Mouse (Mus musculus) forebrain, embryonic 12.5 days (tissue): ENCODE measurements at regions not wholly inside any gene's neighbourhood (a gene's known extent, or its start where the extent isn't known, plus 50 kb on each side); places are given as distances from the start of the nearest gene placed in this dataset.
A peak's percentile ranks its signal among the peaks of the same experiment; 100 is the strongest.

Experiments used
- ATAC-seq: fragments of 200-750 bp; cut with Nextera tagmentation; 2 replicates; pipeline ENCODE4 v1.8.0; 2017; ENCODE audit warnings: moderate TSS enrichment; ENCODE audit not compliant: low FRiP score
- H3K27ac ChIP-seq: fragments of 300-500 bp; sonication (generic); 2 replicates; pipeline ENCODE4 v1.5.1; 2016; ENCODE audit warnings: mild to moderate bottlenecking
- H3K27me3 ChIP-seq: fragments of 300-500 bp; sonication (generic); 2 replicates; pipeline ENCODE4 v1.6.1; 2016; ENCODE audit warnings: mild to moderate bottlenecking
- H3K36me3 ChIP-seq: fragments of 300-500 bp; sonication (generic); replicated peaks from 2 replicates; pipeline ENCODE4 v1.6.1; 2016; ENCODE audit warnings: mild to moderate bottlenecking
- H3K4me1 ChIP-seq: fragments of 300-500 bp; sonication (generic); 2 replicates; pipeline ENCODE4 v1.6.1; 2016
- H3K4me2 ChIP-seq: fragments of 300-500 bp; sonication (generic); 2 replicates; pipeline ENCODE4 v1.6.1; 2016; ENCODE audit warnings: mild to moderate bottlenecking, moderate library complexity
- H3K4me3 ChIP-seq: fragments of 300-500 bp; sonication (generic); replicated peaks from 2 replicates; pipeline ENCODE4 v1.5.1; 2016; ENCODE audit warnings: mild to moderate bottlenecking
- H3K9ac ChIP-seq: fragments of 300-500 bp; sonication (generic); 2 replicates; pipeline ENCODE4 v1.6.1; 2016; ENCODE audit warnings: mild to moderate bottlenecking
- H3K9me3 ChIP-seq: fragments of 300-500 bp; sonication (generic); 2 replicates; pipeline ENCODE4 v1.6.1; 2016
- WGBS: fragments of 180-500 bp; shearing (Covaris S2); methylation state at CpG from one replicate; pipeline ENCODE4 v1.1.7; 2016; 5-methylcytosine and 5-hydroxymethylcytosine counted together

- WGBS: 87% methylated on average over 2 of the region's 2 CpGs
- no peaks in the 10 kb centered on the region for H3K4me1 ChIP-seq
- ATAC-seq: no peak
- no peaks in the 10 kb centered on the region for H3K27me3 ChIP-seq
- H3K4me3 ChIP-seq: no peak overlapping the region
- no peaks in the 10 kb centered on the region for H3K36me3 ChIP-seq
- no peak overlapping the region for H3K27ac ChIP-seq
- H3K9ac ChIP-seq: no peak overlapping the region
- H3K4me2 ChIP-seq: no peak overlapping the region
- no peaks in the 10 kb centered on the region for H3K9me3 ChIP-seq
Measured at GRCm38 (mm10) chr3:136491683-136492082, 165.8 kb upstream of the Bank1 start.

- ATAC-seq: no peak
- no peak overlapping the region for H3K9ac ChIP-seq
- no peak overlapping the region for H3K4me2 ChIP-seq
- H3K27me3 ChIP-seq: no peaks in the 10 kb centered on the region
- H3K27ac ChIP-seq: no peak overlapping the region
- no peaks in the 10 kb centered on the region for H3K9me3 ChIP-seq
- H3K4me3 ChIP-seq: no peak overlapping the region
- no peaks in the 10 kb centered on the region for H3K4me1 ChIP-seq
- 94% methylated on average over 3 of the region's 3 CpGs for WGBS
- no peaks in the 10 kb centered on the region for H3K36me3 ChIP-seq
Measured at GRCm38 (mm10) chr3:136471693-136472092, 145.8 kb upstream of the Bank1 start.

DNA sequence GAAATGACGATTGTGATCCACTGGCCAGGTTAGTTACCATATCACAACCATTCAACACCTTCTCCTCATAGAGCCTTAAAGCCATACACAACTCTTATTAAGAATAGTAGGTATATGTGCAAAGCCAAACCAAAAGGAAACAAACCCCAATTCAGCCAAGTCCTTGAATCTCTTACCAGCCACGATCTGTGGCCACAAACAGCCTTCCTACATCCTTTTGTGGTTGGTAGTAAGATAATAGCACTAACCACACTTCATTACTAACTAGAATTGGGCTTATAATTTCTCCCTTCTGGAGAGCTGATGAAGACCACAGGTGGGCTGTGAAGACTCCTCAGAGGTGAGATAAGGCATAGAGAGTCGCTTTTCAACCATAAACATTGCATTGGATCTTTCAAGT lies 136.9 kb upstream of the Bank1 start:
- no peak overlapping the region for H3K4me2 ChIP-seq
- H3K9me3 ChIP-seq: no peaks in the 10 kb centered on the region
- WGBS: 92% methylated on average over 3 of the region's 3 CpGs
- H3K36me3 ChIP-seq: no peaks in the 10 kb centered on the region
- H3K4me3 ChIP-seq: no peak overlapping the region
- no peak for ATAC-seq
- no peak overlapping the region for H3K27ac ChIP-seq
- H3K27me3 ChIP-seq: no peaks in the 10 kb centered on the region
- H3K4me1 ChIP-seq: no peaks in the 10 kb centered on the region
- no peak overlapping the region for H3K9ac ChIP-seq

- 0 out of 2 replicates have a peak overlapping the region, but pooled peaks have one; percentile 21 for H3K27ac ChIP-seq
- H3K4me2 ChIP-seq: no peak overlapping the region
- WGBS: 71% methylated on average over 10 of the region's 10 CpGs
- no peaks in the 10 kb centered on the region for H3K9me3 ChIP-seq
- ATAC-seq: peak; percentile 69; the same call in 1 of the 2 replicates
- H3K36me3 ChIP-seq: no peaks in the 10 kb centered on the region
- H3K4me1 ChIP-seq: 0 out of 2 replicates have a peak, but pooled peaks cover 5% of the 10 kb centered on the region
- no peak overlapping the region for H3K4me3 ChIP-seq
- H3K27me3 ChIP-seq: no peaks in the 10 kb centered on the region
- H3K9ac ChIP-seq: no peak overlapping the region
Measured at GRCm38 (mm10) chr3:136456471-136457117, 130.7 kb upstream of the Bank1 start.

GRCm38 (mm10) chr3:136455651-136456470 lies 130.0 kb upstream of the Bank1 start:
- H3K4me2 ChIP-seq: no peak overlapping the region
- H3K27ac ChIP-seq: no peak overlapping the region
- no peak overlapping the region for H3K4me3 ChIP-seq
- WGBS: 62% methylated on average over 7 of the region's 7 CpGs
- 0 out of 2 replicates have a peak, but pooled peaks cover 5% of the 10 kb centered on the region for H3K4me1 ChIP-seq
- no peaks in the 10 kb centered on the region for H3K9me3 ChIP-seq
- peak; percentile 71 for ATAC-seq
- H3K27me3 ChIP-seq: no peaks in the 10 kb centered on the region
- H3K36me3 ChIP-seq: no peaks in the 10 kb centered on the region
- H3K9ac ChIP-seq: no peak overlapping the region

DNA sequence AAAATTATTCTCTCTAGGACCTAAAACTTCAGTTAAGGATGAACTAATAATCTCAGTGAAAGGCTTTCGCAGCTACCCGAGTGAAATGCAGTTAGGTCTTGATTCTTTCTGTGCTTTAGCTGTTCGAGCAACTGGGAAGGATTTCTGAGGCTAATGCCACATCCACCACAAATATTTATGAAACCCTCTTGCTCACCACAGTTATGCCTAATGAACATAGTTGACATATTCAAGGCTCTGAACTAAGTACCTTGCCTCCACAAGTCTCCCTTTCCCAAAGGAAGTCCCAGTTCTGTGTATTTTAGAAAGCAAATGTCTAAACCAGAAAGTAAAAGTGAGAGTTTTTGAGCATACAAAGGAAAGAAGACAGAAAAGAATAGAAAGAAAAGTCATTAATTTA lies 129.1 kb upstream of the Bank1 start:
- H3K27me3 ChIP-seq: no peaks in the 10 kb centered on the region
- no peaks in the 10 kb centered on the region for H3K9me3 ChIP-seq
- no peaks in the 10 kb centered on the region for H3K36me3 ChIP-seq
- no peak overlapping the region for H3K9ac ChIP-seq
- no peak overlapping the region for H3K4me2 ChIP-seq
- no peak overlapping the region for H3K27ac ChIP-seq
- 85% methylated on average over 3 of the region's 3 CpGs for WGBS
- 0 out of 2 replicates have a peak, but pooled peaks cover 5% of the 10 kb centered on the region for H3K4me1 ChIP-seq
- H3K4me3 ChIP-seq: no peak overlapping the region
- no peak for ATAC-seq

DNA sequence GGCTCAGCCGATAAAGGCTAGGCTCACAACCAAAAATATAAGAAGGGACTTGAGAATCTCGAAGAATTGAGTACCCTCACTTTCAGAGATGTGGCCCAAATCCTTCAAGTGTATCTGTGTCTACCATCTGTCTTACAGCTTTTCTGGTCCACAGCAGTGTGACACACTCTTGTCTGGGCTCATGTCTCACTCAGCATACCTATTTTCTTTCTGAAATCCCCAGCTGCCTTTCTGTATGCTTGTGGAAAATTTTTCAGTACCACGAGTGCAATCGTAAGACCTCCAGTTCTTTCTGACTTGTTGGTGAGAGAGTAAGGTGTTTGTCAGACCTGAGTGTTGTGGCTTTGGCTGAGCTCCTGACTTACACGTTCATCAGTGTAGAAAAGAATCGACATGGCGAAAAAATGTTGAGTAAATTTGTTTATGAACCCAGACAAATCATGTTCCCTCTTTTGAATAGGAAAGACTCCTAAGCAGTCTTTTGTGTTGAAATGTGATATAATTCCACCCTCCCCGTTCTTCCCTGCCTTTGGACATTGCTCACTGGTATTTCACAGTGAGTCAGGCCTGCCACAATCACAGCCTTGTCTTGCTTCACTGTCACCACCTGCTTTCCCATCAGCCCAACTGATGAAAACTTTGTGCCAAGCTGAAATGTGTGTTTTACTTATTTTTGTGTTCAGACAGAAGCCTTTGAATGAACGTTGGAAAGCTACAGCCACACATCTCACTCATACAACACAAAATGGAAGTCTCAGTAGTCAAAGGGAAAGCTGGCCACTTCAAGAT lies 125.3 kb upstream of the Bank1 start:
- no peak overlapping the region for H3K9ac ChIP-seq
- no peak overlapping the region for H3K27ac ChIP-seq
- ATAC-seq: no peak
- H3K36me3 ChIP-seq: no peaks in the 10 kb centered on the region
- no peak overlapping the region for H3K4me3 ChIP-seq
- H3K9me3 ChIP-seq: no peaks in the 10 kb centered on the region
- no peak overlapping the region for H3K4me2 ChIP-seq
- no peaks in the 10 kb centered on the region for H3K27me3 ChIP-seq
- 0 out of 2 replicates have a peak, but pooled peaks cover 5% of the 10 kb centered on the region for H3K4me1 ChIP-seq
- WGBS: 76% methylated on average over 9 of the region's 9 CpGs

DNA sequence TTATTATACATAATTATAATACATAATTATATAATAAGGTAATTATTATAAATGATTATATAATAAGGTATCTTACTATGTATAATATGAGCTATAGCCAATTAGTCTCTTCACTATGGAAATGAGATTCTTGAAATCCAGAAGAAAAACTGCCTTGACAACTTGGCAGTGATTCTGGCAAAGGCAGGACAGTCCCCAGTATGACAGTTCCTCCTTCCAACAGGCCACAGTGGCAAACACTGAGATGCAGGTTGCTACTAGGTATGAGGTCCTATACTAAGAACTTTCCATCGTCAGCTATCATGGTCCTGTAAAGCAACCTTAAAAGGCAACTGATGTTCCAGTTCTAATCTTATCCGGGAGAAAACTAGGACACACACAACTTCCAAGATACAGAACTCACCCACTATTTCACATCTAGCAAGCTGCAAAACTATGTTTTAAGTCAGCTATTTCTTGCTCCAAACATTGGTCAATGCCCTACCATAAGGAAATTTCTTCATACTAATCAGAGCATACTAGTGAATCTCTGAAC lies 124.6 kb upstream of the Bank1 start:
- WGBS: 94% methylated on average over 2 of the region's 2 CpGs
- H3K4me1 ChIP-seq: no peaks in the 10 kb centered on the region
- no peak for ATAC-seq

GRCm38 (mm10) chr3:136449364-136449763 lies 123.5 kb upstream of the Bank1 start:
- no peaks in the 10 kb centered on the region for H3K36me3 ChIP-seq
- WGBS: 71% methylated on average over 4 of the region's 4 CpGs

More for the DNA sequence above, 124.6 kb upstream of the Bank1 start:
- H3K27me3 ChIP-seq: no peaks in the 10 kb centered on the region
- H3K9me3 ChIP-seq: no peaks in the 10 kb centered on the region
- no peak overlapping the region for H3K4me3 ChIP-seq
- H3K4me2 ChIP-seq: no peak overlapping the region
- no peak overlapping the region for H3K9ac ChIP-seq
- H3K36me3 ChIP-seq: no peaks in the 10 kb centered on the region
- H3K27ac ChIP-seq: no peak overlapping the region

GRCm38 (mm10) chr3:136444598-136444997 lies 118.7 kb upstream of the Bank1 start:
- H3K4me3 ChIP-seq: no peak overlapping the region
- no peaks in the 10 kb centered on the region for H3K36me3 ChIP-seq
- WGBS: 73% methylated on average over 2 of the region's 2 CpGs
- H3K4me2 ChIP-seq: no peak overlapping the region
- no peaks in the 10 kb centered on the region for H3K4me1 ChIP-seq
- H3K27ac ChIP-seq: no peak overlapping the region
- no peaks in the 10 kb centered on the region for H3K27me3 ChIP-seq
- H3K9ac ChIP-seq: no peak overlapping the region
- ATAC-seq: no peak; the same call in 1 of the 2 replicates
- no peaks in the 10 kb centered on the region for H3K9me3 ChIP-seq

More at GRCm38 (mm10) chr3:136449364-136449763, 123.5 kb upstream of the Bank1 start:
- Histone ChIP-seq H3K27ac (no peak overlapping the region), H3K4me3 (no peak overlapping the region), H3K9me3 (no peaks in the 10 kb centered on the region), H3K4me1 (no peaks in the 10 kb centered on the region), H3K27me3 (no peaks in the 10 kb centered on the region), H3K4me2 (no peak overlapping the region), H3K9ac (no peak overlapping the region)
- 0 out of 2 replicates have a peak, but pooled peaks have one; percentile 53 for ATAC-seq

DNA sequence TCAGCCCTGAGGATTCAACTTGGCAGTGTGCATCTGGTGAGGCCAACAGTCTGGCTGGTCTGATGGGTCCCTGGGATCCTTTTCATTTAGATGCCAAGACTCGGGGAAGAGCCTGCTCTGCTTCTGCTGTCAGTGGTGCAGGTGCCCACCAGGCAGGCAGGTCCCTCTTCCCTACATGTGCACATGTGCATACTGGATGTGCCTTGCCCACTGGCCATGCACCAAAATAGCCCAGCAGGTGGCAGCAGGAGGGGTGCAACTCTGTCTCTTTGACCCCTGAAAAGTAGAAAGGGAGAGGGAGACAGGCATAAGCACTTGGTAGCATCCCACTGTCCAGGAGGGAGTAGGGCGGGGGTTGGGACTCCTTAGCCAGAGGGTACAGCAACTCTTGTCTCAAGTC lies 116.2 kb upstream of the Bank1 start:
- Histone ChIP-seq H3K4me1 (no peaks in the 10 kb centered on the region), H3K4me2 (no peak overlapping the region), H3K27me3 (no peaks in the 10 kb centered on the region), H3K9ac (no peak overlapping the region), H3K4me3 (no peak overlapping the region), H3K27ac (no peak overlapping the region), H3K9me3 (no peaks in the 10 kb centered on the region), H3K36me3 (no peaks in the 10 kb centered on the region)
- WGBS: 85% methylated on average over 2 of the region's 2 CpGs
- no peak for ATAC-seq
